Comparison of ENCODE assay signal across 23 mouse cellular contexts in the genomic region with DNA sequence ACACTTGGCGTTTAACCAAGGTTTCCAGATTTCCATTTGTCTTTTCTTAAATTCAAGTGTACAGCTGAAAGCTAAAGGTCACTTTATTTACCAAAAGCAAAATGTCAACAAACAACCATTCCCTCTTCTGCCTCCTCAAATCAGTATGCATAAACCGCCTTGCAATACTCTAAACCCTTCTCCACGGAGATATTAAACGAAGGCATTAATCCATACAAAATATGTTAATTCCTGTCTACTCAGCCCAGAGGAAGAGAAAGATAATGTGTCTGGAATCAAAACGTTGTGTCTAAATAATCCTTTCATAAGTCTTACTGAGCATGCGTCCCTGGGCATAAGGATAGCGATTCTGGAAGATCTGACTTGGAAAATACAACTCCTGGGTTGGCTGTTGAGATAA.
"Had no signal": no experiment of that assay in that cellular context is flagged by ENCODE, and none has a peak within 500 bp of the region (broad histone marks: within the 10 kb centered on the region; RNA-seq: fewer than 3 reads in every experiment).

No protein-coding gene starts in this region.

- DNase-seq: kidney, adult 18-20 months; kidney, adult 9 months; kidney, postnatal 14 days; kidney, postnatal 4 days; liver; lung, adult 18-20 months; lung, postnatal 10 days; lung, postnatal 36 days; retina, postnatal 1 day; thymus, adult 2 months; thymus, postnatal 14 days; thymus, postnatal 4 days had no signal

- H3K4me1 ChIP-seq: limb, embryonic 10.5 days; limb, embryonic 13.5 days; liver, embryonic 12.5 days; liver, embryonic 15.5 days; lung, embryonic 15.5 days; megakaryocyte, embryonic 14.5 days; midbrain, embryonic 12.5 days; neural tube, embryonic 13.5 days had no signal

- H3K9me3 ChIP-seq: limb, embryonic 10.5 days; limb, embryonic 13.5 days; liver, embryonic 12.5 days; liver, embryonic 15.5 days; lung, embryonic 15.5 days; megakaryocyte, embryonic 14.5 days; midbrain, embryonic 12.5 days; neural tube, embryonic 13.5 days had no signal

- ATAC-seq: inflammation-experienced regulatory T-cells, adult 6 months; intestine, embryonic 16.5 days; liver, embryonic 12.5 days had no signal

- H3K4me3 ChIP-seq: limb, embryonic 10.5 days; limb, embryonic 13.5 days; liver, embryonic 12.5 days; liver, embryonic 15.5 days; lung, embryonic 15.5 days; megakaryocyte, embryonic 14.5 days; midbrain, embryonic 12.5 days; neural tube, embryonic 13.5 days had no signal

- H3K4me2 ChIP-seq: limb, embryonic 13.5 days; liver, embryonic 12.5 days; liver, embryonic 15.5 days; lung, embryonic 15.5 days; midbrain, embryonic 12.5 days; neural tube, embryonic 13.5 days had no signal

- H3K9ac ChIP-seq: limb, embryonic 13.5 days; liver, embryonic 12.5 days; liver, embryonic 15.5 days; lung, embryonic 15.5 days; midbrain, embryonic 12.5 days; neural tube, embryonic 13.5 days had no signal

- H3K36me3 ChIP-seq: limb, embryonic 10.5 days; limb, embryonic 13.5 days; liver, embryonic 12.5 days; liver, embryonic 15.5 days; lung, embryonic 15.5 days; midbrain, embryonic 12.5 days; neural tube, embryonic 13.5 days had no signal

- H3K27ac ChIP-seq: limb, embryonic 10.5 days; limb, embryonic 13.5 days; liver, embryonic 12.5 days; liver, embryonic 15.5 days; lung, embryonic 15.5 days; midbrain, embryonic 12.5 days; neural tube, embryonic 13.5 days; stomach, postnatal 0 days had no signal

- H3K27me3 ChIP-seq: limb, embryonic 13.5 days; liver, embryonic 12.5 days; liver, embryonic 15.5 days; lung, embryonic 15.5 days; megakaryocyte, embryonic 14.5 days; midbrain, embryonic 12.5 days; neural tube, embryonic 13.5 days had no signal
